Mouse (Mus musculus) heart, embryonic 12.5 days (tissue): Measurements from ENCODE around the gene Vmn1r1. TPM values are rescaled to one million over a fixed set of nuclear protein-coding genes. Genes with fewer than 3 reads are reported as not detected.
"Not testable (repeated sequence)": the region's sequence is repeated elsewhere in the genome, so short reads cannot be mapped to it uniquely, and the experiment has no call there.

Source experiments
- ATAC-seq: fragments of 200-750 bp; cut with Nextera tagmentation; 2 replicates; pipeline ENCODE4 v1.8.0; 2017; ENCODE audit warnings: moderate TSS enrichment, moderate library complexity; ENCODE audit not compliant: insufficient number of reproducible peaks, low FRiP score
- H3K27ac ChIP-seq: fragments of 300-500 bp; sonication (generic); 2 replicates; pipeline ENCODE4 v1.5.1; 2016; ENCODE audit warnings: mild to moderate bottlenecking, moderate library complexity; ENCODE audit not compliant: poor library complexity, severe bottlenecking
- H3K27me3 ChIP-seq: fragments of 300-500 bp; sonication (generic); replicated peaks from 2 replicates; pipeline ENCODE4 v1.6.1; 2016; ENCODE audit warnings: mild to moderate bottlenecking, moderate library complexity
- H3K36me3 ChIP-seq: fragments of 300-500 bp; sonication (generic); 2 replicates; pipeline ENCODE4 v1.6.1; 2016; ENCODE audit warnings: mild to moderate bottlenecking, moderate library complexity
- H3K4me1 ChIP-seq: fragments of 300-500 bp; sonication (generic); replicated peaks from 2 replicates; pipeline ENCODE4 v1.6.1; 2016; ENCODE audit warnings: mild to moderate bottlenecking
- H3K4me2 ChIP-seq: fragments of 300-500 bp; sonication (generic); 2 replicates; pipeline ENCODE4 v1.6.1; 2016; ENCODE audit warnings: mild to moderate bottlenecking, moderate library complexity
- H3K4me3 ChIP-seq: fragments of 300-500 bp; sonication (generic); 2 replicates; pipeline ENCODE4 v1.5.1; 2016; ENCODE audit warnings: mild to moderate bottlenecking
- H3K9ac ChIP-seq: fragments of 300-500 bp; sonication (generic); 2 replicates; pipeline ENCODE4 v1.6.1; 2016; ENCODE audit warnings: mild to moderate bottlenecking, moderate library complexity
- H3K9me3 ChIP-seq: fragments of 300-500 bp; sonication (generic); replicated peaks from 2 replicates; pipeline ENCODE4 v1.6.1; 2016; ENCODE audit warnings: mild to moderate bottlenecking, moderate library complexity
- WGBS: fragments of 180-500 bp; shearing (Covaris S2); methylation state at CpG from one replicate; pipeline ENCODE4 v1.1.7; 2016; 5-methylcytosine and 5-hydroxymethylcytosine counted together
- polyA plus RNA-seq: library from polyadenylated mRNA; unstranded; fragments of >200 nt; fragmentation: Nextera tagmentation; extraction: Ambion mirVana; gene quantifications from 2 replicates; pipeline ENCODE4 v1.2.1, GENCODE M21; 2016

Vmn1r1 gene
- not detected in 2 replicates for polyA plus RNA-seq

DNA sequence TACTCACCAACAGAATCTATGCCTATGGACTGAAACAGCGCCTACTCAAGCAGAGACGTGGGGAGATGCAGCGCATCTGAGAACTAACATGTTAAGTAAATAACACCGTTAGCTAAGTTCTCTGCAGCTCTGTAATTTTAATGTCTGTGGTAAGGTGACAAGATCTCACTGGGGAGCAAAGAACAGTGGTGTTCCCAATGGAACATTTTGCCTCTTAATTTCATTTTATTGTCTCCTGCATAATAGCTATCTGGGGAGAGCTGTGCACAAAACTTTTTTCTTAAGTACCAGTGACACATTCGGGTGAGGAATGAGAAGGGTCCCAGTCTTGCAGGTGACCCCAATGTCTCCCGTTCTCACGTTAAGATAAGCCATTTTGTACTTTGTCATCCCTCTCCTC is at the start of gene Vmn1r1:
Vmn1r1 (minus strand) TSS at position 101 of the 400 bp plus-strand sequence.
- no peaks in the 10 kb centered on the region for H3K36me3 ChIP-seq
- ATAC-seq: no peak

GRCm38 (mm10) chr1:182210322-182210721 is 46.0 kb upstream of the Vmn1r1 start:
- Histone ChIP-seq H3K4me2 (no peak overlapping the region), H3K36me3 (no peaks in the 10 kb centered on the region), H3K9me3 (no peaks in the 10 kb centered on the region; the same call in 1 of the 2 replicates), H3K4me3 (no peak overlapping the region), H3K27me3 (no peaks in the 10 kb centered on the region), H3K9ac (no peak overlapping the region), H3K4me1 (no peaks in the 10 kb centered on the region), H3K27ac (no peak overlapping the region)
- WGBS: 79% methylated on average over 2 of the region's 2 CpGs
- ATAC-seq: no peak

More for the DNA sequence above, at the start of gene Vmn1r1:
- H3K4me3 ChIP-seq: no peak within 1 kb of the TSS
- H3K27ac ChIP-seq: no peak within 1 kb of the TSS
- no peaks in the 10 kb centered on the region for H3K9me3 ChIP-seq
- H3K9ac ChIP-seq: no peak within 1 kb of the TSS
- H3K27me3 ChIP-seq: no peaks in the 10 kb centered on the region
- H3K4me2 ChIP-seq: no peak within 1 kb of the TSS
- H3K4me1 ChIP-seq: no peaks in the 10 kb centered on the region
- WGBS: 82% methylated on average over 7 of the region's 7 CpGs

- Histone ChIP-seq H3K4me3 (no peak overlapping the region), H3K4me1 (peaks cover 12% of the 10 kb centered on the region), H3K4me2 (no peak overlapping the region), H3K27me3 (no peaks in the 10 kb centered on the region), H3K9ac (no peak overlapping the region), H3K9me3 (no peaks in the 10 kb centered on the region), H3K36me3 (no peaks in the 10 kb centered on the region), H3K27ac (no peak overlapping the region)
- WGBS: 68% methylated on average over 1 of the region's 1 CpGs
- ATAC-seq: no peak
Measured at GRCm38 (mm10) chr1:182192581-182192980, 28.3 kb upstream of the Vmn1r1 start.

DNA sequence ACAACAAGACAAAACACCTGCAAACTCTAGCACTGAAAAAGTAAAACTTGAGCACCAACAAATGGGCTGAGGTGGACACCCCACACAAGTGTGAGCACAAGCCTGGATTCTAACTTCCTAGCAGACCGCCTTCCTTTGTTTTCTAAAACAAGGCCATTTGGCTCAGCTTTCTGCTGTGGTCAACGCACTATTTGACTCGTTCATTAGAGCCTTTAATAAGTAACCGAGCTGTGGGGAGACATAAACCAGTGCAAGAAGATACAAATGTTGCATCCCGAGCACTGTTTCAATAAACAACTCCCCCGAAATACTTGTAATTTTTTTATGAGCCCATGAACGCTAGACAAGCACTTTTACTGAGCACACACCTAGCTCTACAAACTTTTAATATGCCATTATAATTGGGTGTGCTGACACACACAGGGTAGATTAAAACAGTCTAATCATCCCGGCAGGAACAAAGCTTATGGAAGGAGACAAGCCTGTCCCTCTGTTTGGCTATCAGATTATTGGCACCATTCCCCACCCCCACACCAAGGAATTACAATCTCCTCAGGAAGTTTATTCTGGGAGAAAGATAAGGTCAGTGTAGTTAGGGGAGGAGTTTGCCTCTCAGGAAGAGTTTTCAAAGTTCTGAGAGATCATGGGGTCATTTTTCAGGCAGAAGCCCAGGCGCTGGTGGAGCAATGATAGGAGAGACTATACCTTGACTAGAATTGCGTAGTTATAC is 27.7 kb upstream of the Vmn1r1 start:
- H3K9ac ChIP-seq: no peak overlapping the region
- 0 out of 2 replicates have a peak, but pooled peaks cover 4% of the 10 kb centered on the region for H3K9me3 ChIP-seq
- H3K27me3 ChIP-seq: no peaks in the 10 kb centered on the region
- ATAC-seq: peak; percentile 33; the same call in 1 of the 2 replicates
- H3K36me3 ChIP-seq: no peaks in the 10 kb centered on the region
- WGBS: 44% methylated on average over 10 of the region's 10 CpGs
- H3K4me2 ChIP-seq: no peak overlapping the region
- H3K27ac ChIP-seq: no peak overlapping the region
- H3K4me3 ChIP-seq: no peak overlapping the region
- H3K4me1 ChIP-seq: peaks cover 12% of the 10 kb centered on the region

GRCm38 (mm10) chr1:182191181-182191580 is 26.9 kb upstream of the Vmn1r1 start:
- no peak for ATAC-seq
- Histone ChIP-seq H3K4me3 (no peak overlapping the region), H3K27ac (no peak overlapping the region), H3K9me3 (0 out of 2 replicates have a peak, but pooled peaks cover 4% of the 10 kb centered on the region), H3K4me1 (peaks cover 12% of the 10 kb centered on the region), H3K9ac (no peak overlapping the region), H3K27me3 (no peaks in the 10 kb centered on the region), H3K36me3 (no peaks in the 10 kb centered on the region), H3K4me2 (no peak overlapping the region)
- 59% methylated on average over 4 of the region's 5 CpGs for WGBS

DNA sequence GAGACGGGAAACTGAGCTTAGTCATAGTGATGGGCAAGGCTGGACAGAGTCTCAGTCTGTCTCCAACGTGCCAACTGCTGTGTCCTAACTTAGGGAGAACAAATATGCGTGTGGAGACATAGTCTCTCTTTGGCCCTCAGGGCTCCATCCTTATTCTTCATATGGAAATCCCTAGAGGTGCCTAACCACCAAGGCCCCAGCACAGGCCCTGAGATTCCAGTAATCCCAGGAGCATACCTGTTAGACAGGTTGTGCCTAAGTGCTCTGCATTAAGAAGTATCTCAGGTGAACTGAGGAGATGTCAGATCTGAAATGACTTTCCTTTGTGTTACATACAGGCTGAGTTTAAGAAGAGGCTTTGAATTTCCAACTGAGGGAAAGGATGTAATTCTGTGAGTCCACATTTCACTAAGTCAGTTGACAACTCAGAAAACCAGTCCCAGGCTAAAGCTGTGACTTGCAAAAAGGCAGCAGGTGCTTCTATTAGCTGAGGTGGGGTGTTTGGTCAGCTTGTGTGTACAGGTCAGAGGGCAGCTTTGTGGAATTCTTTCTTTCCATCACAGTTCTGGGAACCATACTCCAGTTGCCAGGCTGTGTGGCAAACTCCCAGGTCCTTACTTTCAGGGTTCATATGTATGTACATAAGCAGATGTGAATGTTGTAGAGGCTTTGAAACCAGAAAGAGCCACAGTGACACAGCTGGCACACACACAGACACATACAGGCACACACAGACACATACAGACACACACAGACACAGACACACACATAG is 25.6 kb upstream of the Vmn1r1 start:
- peaks cover 12% of the 10 kb centered on the region for H3K4me1 ChIP-seq
- H3K27me3 ChIP-seq: no peaks in the 10 kb centered on the region
- WGBS: 67% methylated on average over 3 of the region's 3 CpGs
- H3K9me3 ChIP-seq: peaks cover 4% of the 10 kb centered on the region; the same call in 1 of the 2 replicates
- no peak overlapping the region for H3K9ac ChIP-seq
- H3K27ac ChIP-seq: no peak overlapping the region
- no peak overlapping the region for H3K4me3 ChIP-seq
- no peaks in the 10 kb centered on the region for H3K36me3 ChIP-seq
- no peak for ATAC-seq
- H3K4me2 ChIP-seq: no peak overlapping the region

DNA sequence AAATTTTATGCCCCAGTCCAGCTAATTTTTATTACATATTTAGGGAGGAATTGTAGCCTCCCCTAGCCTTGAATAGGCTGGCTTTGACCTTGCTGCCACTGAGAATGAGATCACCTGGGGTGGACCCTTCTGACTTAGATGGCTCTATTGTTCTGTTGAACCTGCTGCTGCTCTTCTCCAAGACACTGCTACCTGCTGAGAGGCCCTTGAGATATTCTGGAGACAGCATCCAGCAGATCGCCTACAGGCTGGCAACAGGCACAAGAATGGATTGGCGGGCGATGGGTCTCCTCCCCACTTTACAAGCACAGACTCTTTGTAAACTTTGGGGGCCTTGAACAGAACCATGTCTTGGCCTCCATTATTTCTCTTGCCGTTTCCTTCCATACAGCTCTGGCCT is 18.2 kb upstream of the Vmn1r1 start:
- H3K9me3 ChIP-seq, H3K4me2 ChIP-seq, ATAC-seq, H3K36me3 ChIP-seq, H3K27me3 ChIP-seq, H3K27ac ChIP-seq, H3K9ac ChIP-seq, H3K4me3 ChIP-seq, H3K4me1 ChIP-seq: not testable (repeated sequence)
- WGBS: 81% methylated on average over 4 of the region's 4 CpGs

DNA sequence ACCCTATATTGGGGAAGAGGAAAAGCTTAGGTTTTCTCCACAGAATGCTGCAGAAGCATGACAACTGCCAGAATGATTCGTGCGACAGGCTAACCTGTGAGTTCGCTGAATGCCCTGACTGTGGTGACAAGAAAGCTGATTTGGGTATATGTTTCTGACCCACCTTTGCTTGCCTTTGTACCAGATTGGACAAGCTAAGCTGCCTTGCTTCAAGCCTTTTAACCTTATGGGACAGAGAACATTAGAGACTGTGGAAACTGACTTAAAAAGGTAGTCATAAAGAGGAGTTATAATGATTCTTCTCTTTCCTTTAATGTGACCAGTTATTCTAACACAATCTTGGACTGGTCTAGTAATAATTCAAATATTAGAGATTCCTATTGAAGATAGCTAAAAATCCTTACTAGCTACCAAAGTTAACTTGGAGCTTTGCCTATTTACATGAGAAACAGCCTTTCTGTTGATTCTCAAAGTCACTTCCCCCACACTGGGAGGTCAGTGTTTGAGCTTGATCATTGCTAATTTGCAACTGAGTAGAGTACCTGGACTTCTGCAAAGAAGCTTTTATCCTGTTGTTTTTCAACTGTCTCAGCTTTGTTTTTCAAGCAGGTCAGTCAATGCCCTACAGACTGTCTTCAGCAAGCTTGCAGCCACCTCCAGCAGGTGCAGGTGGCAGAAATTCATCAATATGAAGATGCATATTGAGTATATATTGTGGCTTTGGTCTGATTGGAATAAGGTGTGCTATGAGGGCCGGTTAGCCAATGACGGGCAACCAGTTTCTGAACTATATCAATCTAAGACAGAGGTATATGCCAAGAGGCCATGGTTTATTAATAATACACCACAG is 17.4 kb upstream of the Vmn1r1 start:
- no peak overlapping the region for H3K4me3 ChIP-seq
- no peaks in the 10 kb centered on the region for H3K36me3 ChIP-seq
- ATAC-seq: no peak
- H3K9me3 ChIP-seq: no peaks in the 10 kb centered on the region; the same call in 1 of the 2 replicates
- 68% methylated on average over 5 of the region's 5 CpGs for WGBS
- no peak overlapping the region for H3K4me2 ChIP-seq
- no peak overlapping the region for H3K9ac ChIP-seq
- no peak overlapping the region for H3K27ac ChIP-seq
- H3K27me3 ChIP-seq: no peaks in the 10 kb centered on the region
- no peaks in the 10 kb centered on the region for H3K4me1 ChIP-seq

- H3K9me3 ChIP-seq, H3K9ac ChIP-seq, H3K27ac ChIP-seq, H3K4me3 ChIP-seq, H3K4me2 ChIP-seq, H3K36me3 ChIP-seq, H3K4me1 ChIP-seq, ATAC-seq, H3K27me3 ChIP-seq: not testable (repeated sequence)
- WGBS: 86% methylated on average over 19 of the region's 19 CpGs
Measured at GRCm38 (mm10) chr1:182176985-182177384, 12.7 kb upstream of the Vmn1r1 start.

DNA sequence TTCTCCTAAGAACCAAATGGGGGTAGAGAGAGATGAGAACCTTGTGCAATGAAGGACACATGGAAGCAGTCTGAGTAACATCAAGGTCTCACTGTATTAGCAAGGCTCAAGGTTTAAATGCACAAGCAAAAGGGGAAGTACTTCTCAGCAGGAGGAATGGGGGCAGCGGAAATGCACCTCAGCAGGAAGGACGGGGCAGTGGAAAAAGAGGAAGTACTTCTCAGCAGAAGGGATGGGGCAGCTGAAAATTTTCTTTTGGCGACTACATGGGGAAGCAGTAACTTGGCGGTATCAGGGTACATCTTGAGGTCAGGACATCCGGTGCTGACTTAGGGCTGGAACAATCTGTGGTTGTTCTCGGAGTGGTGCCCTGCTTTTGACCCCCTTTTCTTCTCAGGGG is 5.9 kb upstream of the Vmn1r1 start:
- not testable (repeated sequence) for H3K9ac ChIP-seq, H3K27me3 ChIP-seq, H3K4me1 ChIP-seq, H3K9me3 ChIP-seq, H3K4me3 ChIP-seq, H3K4me2 ChIP-seq, H3K27ac ChIP-seq, H3K36me3 ChIP-seq, ATAC-seq
- WGBS: 81% methylated on average over 6 of the region's 6 CpGs

DNA sequence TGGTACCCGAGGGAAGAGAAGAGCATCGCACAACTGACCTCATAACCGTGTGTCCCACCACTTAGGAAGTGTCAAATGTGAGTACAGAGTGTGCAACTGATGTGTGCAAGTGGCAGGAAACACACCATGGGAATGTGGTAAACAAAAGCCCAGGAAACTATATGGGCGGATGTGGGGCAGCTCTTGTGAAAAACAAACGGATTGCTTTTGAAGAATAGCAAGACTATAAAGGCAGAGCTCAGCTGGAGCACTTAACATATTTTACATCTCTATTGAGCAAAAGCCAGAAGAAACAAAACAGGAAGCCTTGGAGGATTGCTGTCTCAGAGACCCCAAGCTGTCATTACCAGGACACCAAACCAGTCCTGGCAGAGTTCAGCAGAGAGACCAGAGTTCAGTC is 1.3 kb downstream of the Vmn1r1 start:
- ATAC-seq: no peak
- H3K4me1 ChIP-seq: no peaks in the 10 kb centered on the region
- no peak overlapping the region for H3K9ac ChIP-seq
- no peaks in the 10 kb centered on the region for H3K36me3 ChIP-seq
- H3K27ac ChIP-seq: no peak overlapping the region
- H3K9me3 ChIP-seq: no peaks in the 10 kb centered on the region
- no peak overlapping the region for H3K4me3 ChIP-seq
- WGBS: 54% methylated on average over 5 of the region's 5 CpGs
- no peaks in the 10 kb centered on the region for H3K27me3 ChIP-seq
- H3K4me2 ChIP-seq: no peak overlapping the region
